Comparison of ENCODE assay signal across 11 mouse cellular contexts in genomic region chr11:117479746-117480145, GRCm38 (mm10). TPM values are rescaled to one million over a fixed set of nuclear protein-coding genes. Genes with fewer than 3 reads are reported as not detected.
A peak's percentile ranks its signal among the peaks of the same experiment; 100 is the strongest.
DNase-seq lines count a peak whose midpoint lies in the region; ATAC-seq and TF ChIP-seq lines count a peak whose summit lies in the region.
"Had no signal": no experiment of that assay in that cellular context is flagged by ENCODE, and none has a peak within 500 bp of the region (broad histone marks: within the 10 kb centered on the region; RNA-seq: fewer than 3 reads in every experiment).

No protein-coding gene starts in this region.

- ATAC-seq in forebrain, embryonic 12.5 days (ENCODE audit: low FRiP score): no peak
- ATAC-seq in hindbrain, embryonic 16.5 days: no peak

- peak overlapping the region; percentile 4; the same call in 1 of the 2 replicates for H3K27ac ChIP-seq in left cerebral cortex, adult 2 months
- peak overlapping the region; percentile 97 for H3K27ac ChIP-seq in forebrain, embryonic 12.5 days
- peak overlapping the region; percentile 94 for H3K27ac ChIP-seq in hindbrain, embryonic 16.5 days (ENCODE audit: low read depth, low read length)
- H3K27ac ChIP-seq in olfactory bulb, adult 2 months (ENCODE audit: insufficient read depth, low read depth, low read length): peak overlapping the region; percentile 85

- peak overlapping the region; percentile 44; the same call in 1 of the 2 replicates for H3K9ac ChIP-seq in forebrain, embryonic 12.5 days
- H3K9ac ChIP-seq in hindbrain, embryonic 16.5 days (ENCODE audit: low read depth, low read length): peak overlapping the region; percentile 47

- peaks cover 32% of the 10 kb centered on the region for H3K27me3 ChIP-seq in forebrain, embryonic 12.5 days
- no peaks in the 10 kb centered on the region for H3K27me3 ChIP-seq in hindbrain, embryonic 16.5 days (replicated peaks; ENCODE audit: control insufficient read depth, insufficient read depth, low read length)

- H3K4me2 ChIP-seq in forebrain, embryonic 12.5 days: peak overlapping the region; percentile 38
- peak overlapping the region; percentile 36 for H3K4me2 ChIP-seq in hindbrain, embryonic 16.5 days (ENCODE audit: low read length)

- H3K4me1 ChIP-seq in forebrain, embryonic 12.5 days: peaks cover 83% of the 10 kb centered on the region
- peaks cover 44% of the 10 kb centered on the region for H3K4me1 ChIP-seq in hindbrain, embryonic 16.5 days (ENCODE audit: control insufficient read depth, insufficient read depth, low read depth, low read length)
- peaks cover 55% of the 10 kb centered on the region for H3K4me1 ChIP-seq in olfactory bulb, adult 2 months (ENCODE audit: control insufficient read depth, insufficient read depth, low read length)

- no peak for TF ChIP-seq CTCF in left cerebral cortex, adult 2 months (IDR thresholded peaks at IDR 0.05)
- TF ChIP-seq CTCF in olfactory bulb, adult 2 months (IDR thresholded peaks at IDR 0.05; ENCODE audit: insufficient read depth, low read depth, low read length): no peak

- H3K36me3 ChIP-seq in forebrain, embryonic 12.5 days (replicated peaks): no peaks in the 10 kb centered on the region
- H3K36me3 ChIP-seq in hindbrain, embryonic 16.5 days (ENCODE audit: control insufficient read depth, insufficient read depth, low read length): no peaks in the 10 kb centered on the region
- H3K36me3 ChIP-seq: G1E had no signal

- 38% methylated on average over 12 of the region's 12 CpGs for WGBS in forebrain, embryonic 12.5 days
- WGBS in hindbrain, embryonic 16.5 days: 32% methylated on average over 12 of the region's 12 CpGs
- 27% methylated on average over 12 of the region's 12 CpGs for WGBS in olfactory bulb, adult 2 months

- H3K9me3 ChIP-seq in forebrain, embryonic 12.5 days: no peaks in the 10 kb centered on the region
- no peaks in the 10 kb centered on the region for H3K9me3 ChIP-seq in hindbrain, embryonic 16.5 days (ENCODE audit: control insufficient read depth, low read length)
- H3K9me3 ChIP-seq: G1E had no signal

- no peak overlapping the region for H3K4me3 ChIP-seq in left cerebral cortex, adult 2 months
- H3K4me3 ChIP-seq in forebrain, embryonic 12.5 days (replicated peaks): no peak overlapping the region
- no peak overlapping the region for H3K4me3 ChIP-seq in hindbrain, embryonic 16.5 days (ENCODE audit: low read length)
- no peak overlapping the region for H3K4me3 ChIP-seq in olfactory bulb, adult 2 months (ENCODE audit: insufficient read depth, low read depth, low read length)

- no peak for DNase-seq in left cerebral cortex, adult 2 months (ENCODE audit: extremely low spot score in 1 of 2, low spot score in 2 of 2)
- DNase-seq in left cerebral cortex, adult 18-20 months (ENCODE audit: low spot score in 2 of 2): no peak
- DNase-seq in natural killer cell, adult 2 months (ENCODE audit: low spot score in 2 of 2): no peak
- no peak for DNase-seq in spleen, postnatal 14 days (ENCODE audit: low spot score in 2 of 2)
- no peak for DNase-seq in kidney, postnatal 25 days

- intact Hi-C loops in left cerebral cortex, adult 2 months (cut with DNase I): loop anchor here (5.0 kb wide), 1 partner anchor 72 kb away; no protein-coding TSS in a partner anchor

- no peak for TF ChIP-seq POLR2A in olfactory bulb, adult 2 months (IDR thresholded peaks at IDR 0.05; ENCODE audit: insufficient read depth, low read depth, low read length)

RNA-seq across cellular contexts. Expression of gene Gm11733, which starts 4.4 kb away (rescaled TPM):
- under 1 TPM in 1 of 2 experiments, not detected in 1; 0.18 TPM for total RNA-seq in left cerebral cortex, adult 2 months (2021)
- total RNA-seq in left cerebral cortex, adult 18-20 months (2021): under 1 TPM in 1 of 2 experiments, not detected in 1; 0.19 TPM
- 0.20 TPM in 1 of 2 replicates, not detected in the other for polyA plus RNA-seq in forebrain, embryonic 12.5 days (2016; fragmentation: Nextera tagmentation; extraction: Ambion mirVana)
- polyA plus RNA-seq in hindbrain, embryonic 16.5 days (2015; fragmentation: Nextera tagmentation; extraction: Ambion mirVana): 0.06 TPM in 2 replicates
- not detected in 2 replicates for polyA plus RNA-seq in olfactory bulb, adult 2 months (2012; ENCODE audit: insufficient read depth, insufficient read length, low replicate concordance, missing spikeins)
- total RNA-seq: common myeloid progenitor, adult 5-6 weeks; liver, adult 2 months had no signal
- polyA plus RNA-seq: G1E; liver, adult 2 months had no signal

Comparison
In these comparisons a context has a peak if more than half of its experiments do, and no peak if none do; other contexts are left out.
1. H3K27ac ChIP-seq: peak in every context shown above with its lines; median percentile 97 in forebrain, embryonic 12.5 days; 94 in hindbrain, embryonic 16.5 days; 85 in olfactory bulb, adult 2 months; 4 in left cerebral cortex, adult 2 months.